Mouse (Mus musculus) neural tube, embryonic 13.5 days (tissue): ENCODE data around the gene Cnksr2. TPM values are rescaled to one million over a fixed set of nuclear protein-coding genes. Genes with fewer than 3 reads are reported as not detected.

Experiments used
- ATAC-seq: fragments of 200-750 bp; cut with Nextera tagmentation; 2 replicates; pipeline ENCODE4 v1.8.0; 2017; ENCODE audit warnings: low read depth, mild to moderate bottlenecking, moderate TSS enrichment, moderate library complexity
- H3K27ac ChIP-seq: fragments of 300-500 bp; sonication (generic); replicated peaks from 2 replicates; pipeline ENCODE4 v1.5.1; 2015; ENCODE audit warnings: moderate library complexity, mild to moderate bottlenecking, inconsistent platforms
- H3K27me3 ChIP-seq: fragments of 300-500 bp; sonication (generic); 2 replicates; pipeline ENCODE4 v1.6.1; 2015; ENCODE audit warnings: mild to moderate bottlenecking, inconsistent platforms
- H3K36me3 ChIP-seq: fragments of 300-500 bp; sonication (generic); 2 replicates; pipeline ENCODE4 v1.6.1; 2015; ENCODE audit warnings: mild to moderate bottlenecking, inconsistent platforms
- H3K4me1 ChIP-seq: fragments of 300-500 bp; sonication (generic); replicated peaks from 2 replicates; pipeline ENCODE4 v1.6.1; 2015; ENCODE audit warnings: inconsistent platforms
- H3K4me2 ChIP-seq: fragments of 300-500 bp; sonication (generic); 2 replicates; pipeline ENCODE4 v1.6.1; 2015; ENCODE audit warnings: inconsistent platforms, mild to moderate bottlenecking, moderate library complexity
- H3K4me3 ChIP-seq: fragments of 300-500 bp; sonication (generic); 2 replicates; pipeline ENCODE4 v1.5.1; 2015; ENCODE audit warnings: mild to moderate bottlenecking, inconsistent platforms
- H3K9ac ChIP-seq: fragments of 300-500 bp; sonication (generic); 2 replicates; pipeline ENCODE4 v1.6.1; 2015; ENCODE audit warnings: moderate library complexity, mild to moderate bottlenecking, inconsistent platforms
- H3K9me3 ChIP-seq: fragments of 300-500 bp; sonication (generic); 2 replicates; pipeline ENCODE4 v1.6.1; 2016; ENCODE audit warnings: inconsistent platforms
- WGBS: fragments of 180-500 bp; shearing (Covaris S2); methylation state at CpG from one replicate; pipeline ENCODE4 v1.1.7; 2015; 5-methylcytosine and 5-hydroxymethylcytosine counted together
- polyA plus RNA-seq: library from polyadenylated mRNA; unstranded; fragments of >200 nt; fragmentation: Nextera tagmentation; extraction: Ambion mirVana; gene quantifications from 2 replicates; pipeline ENCODE4 v1.2.1, GENCODE M21; 2015

The Cnksr2 gene
- polyA plus RNA-seq, 1 experiment from 2014 or later: 6.9 TPM

DNA sequence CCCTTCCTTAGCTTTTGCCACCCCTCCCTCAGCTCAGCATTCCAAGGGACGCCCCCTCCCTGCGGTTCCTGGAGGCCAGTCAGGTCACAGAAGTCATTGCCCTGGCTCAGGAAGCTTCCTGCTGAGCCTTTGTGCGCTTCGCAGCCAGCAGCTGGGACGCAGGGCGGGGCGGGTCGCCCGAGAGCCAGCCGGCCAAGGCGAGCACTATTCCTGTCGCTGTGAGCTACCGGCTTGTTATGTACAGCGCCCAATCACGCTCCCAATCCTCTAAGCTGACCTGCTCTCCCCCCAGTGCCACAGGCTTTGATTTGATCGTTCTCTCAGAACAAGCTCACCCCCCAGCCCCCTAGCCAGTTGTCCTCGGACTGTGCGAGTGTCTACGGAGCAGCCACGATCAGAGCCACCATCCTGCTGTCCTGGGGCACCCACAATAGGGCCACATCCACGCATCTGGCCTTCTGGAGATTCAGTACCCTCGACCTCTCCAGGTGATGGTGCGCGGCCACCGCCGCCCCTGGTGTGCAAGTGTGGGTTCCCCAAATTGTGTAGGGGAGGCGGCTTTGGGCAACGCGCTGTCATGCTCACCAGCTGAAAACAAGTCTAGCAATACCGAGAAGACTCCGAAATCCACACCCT lies 225.4 kb downstream of the Cnksr2 start:
- H3K27ac ChIP-seq: no peak overlapping the region
- no peaks in the 10 kb centered on the region for H3K27me3 ChIP-seq
- peaks cover 14% of the 10 kb centered on the region for H3K4me1 ChIP-seq
- peak overlapping the region; percentile 31; the same call in 1 of the 2 replicates for H3K9ac ChIP-seq
- peak; percentile 81; the same call in 1 of the 2 replicates for ATAC-seq
- H3K4me2 ChIP-seq: peak overlapping the region; percentile 57
- H3K4me3 ChIP-seq: peak overlapping the region; percentile 27
- no peaks in the 10 kb centered on the region for H3K9me3 ChIP-seq
- 14% methylated on average over 31 of the region's 31 CpGs for WGBS
- no peaks in the 10 kb centered on the region for H3K36me3 ChIP-seq

DNA sequence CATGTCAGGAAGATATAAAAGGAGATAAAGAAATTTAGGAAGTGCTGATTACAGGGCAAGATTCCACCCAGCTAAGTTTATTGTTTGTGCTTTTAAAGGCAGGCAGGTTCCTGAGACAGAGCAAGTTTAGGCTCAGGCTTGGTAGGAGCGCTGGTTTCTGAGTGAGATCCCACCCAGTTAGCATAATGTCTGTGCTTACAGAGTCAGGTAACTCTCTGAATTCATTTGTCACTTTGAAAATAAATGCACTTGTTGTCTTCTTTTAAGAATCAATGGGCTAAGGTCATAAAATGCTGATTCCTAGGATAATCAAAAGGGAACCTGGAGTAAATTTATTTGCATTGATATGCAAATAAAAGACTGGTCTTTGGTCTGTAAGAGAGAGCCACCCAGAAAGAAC lies 233.4 kb downstream of the Cnksr2 start:
- Histone ChIP-seq H3K4me1 (no peaks in the 10 kb centered on the region), H3K27ac (no peak overlapping the region), H3K36me3 (no peaks in the 10 kb centered on the region), H3K9me3 (no peaks in the 10 kb centered on the region), H3K4me3 (no peak overlapping the region), H3K9ac (no peak overlapping the region), H3K27me3 (no peaks in the 10 kb centered on the region), H3K4me2 (no peak overlapping the region)
- WGBS: 55% methylated on average over 1 of the region's 1 CpGs
- no peak for ATAC-seq

DNA sequence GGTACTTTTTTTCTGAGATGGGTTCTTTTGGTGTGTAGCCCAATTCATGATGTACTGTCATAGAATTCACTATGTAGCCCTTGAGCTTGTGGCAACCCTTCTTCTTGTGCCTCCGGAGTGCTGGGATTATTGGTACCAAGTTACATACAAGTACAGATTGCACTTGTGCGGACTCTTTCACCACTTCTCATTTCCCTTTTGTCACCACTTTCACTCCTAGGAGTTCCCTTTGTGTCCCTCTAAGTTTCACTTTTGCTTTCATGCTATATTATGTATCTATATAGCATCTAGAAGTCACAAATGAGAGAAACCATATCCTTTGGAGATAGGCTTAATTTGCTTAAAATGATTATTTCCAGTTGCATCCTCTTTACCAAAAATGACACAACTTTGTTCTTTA lies 241.4 kb downstream of the Cnksr2 start:
- Histone ChIP-seq H3K36me3 (no peaks in the 10 kb centered on the region), H3K9ac (no peak overlapping the region), H3K27me3 (no peaks in the 10 kb centered on the region), H3K4me1 (no peaks in the 10 kb centered on the region), H3K4me3 (no peak overlapping the region), H3K9me3 (no peaks in the 10 kb centered on the region), H3K27ac (no peak overlapping the region), H3K4me2 (no peak overlapping the region)
- 84% methylated on average over 2 of the region's 2 CpGs for WGBS
- ATAC-seq: no peak

Other genes starting within 250 kb of the Cnksr2 start
- 1.6 and 2.2 TPM in 2 replicates for gene Klhl34, start 224.9 kb downstream of the Cnksr2 start, polyA plus RNA-seq